Mouse (Mus musculus) CH12.LX (cell line): ENCODE measurements around the gene Agps. TPM values are rescaled to one million over a fixed set of nuclear protein-coding genes. Genes with fewer than 3 reads are reported as not detected.

Experiments used
- DNase-seq: peaks from one replicate; pipeline ENCODE4 v3.0.0-alpha.2; 2013; ENCODE audit errors: extremely low read depth
- H3K27ac ChIP-seq: 2 replicates; pipeline ENCODE4 v1.5.1; 2012; ENCODE audit warnings: low read depth, mild to moderate bottlenecking, control low read depth, moderate library complexity; ENCODE audit not compliant: insufficient read depth
- H3K27me3 ChIP-seq: replicated peaks from 2 replicates; pipeline ENCODE3; 2012; ENCODE audit warnings: inconsistent platforms
- H3K36me3 ChIP-seq, 2 experiments: replicated peaks in 1 of 2; 2 replicates each; pipeline versions ENCODE3 to v1.6.1; 2012; ENCODE audit warnings: inconsistent platforms in 1 of 2, low read length in 1 of 2, mild to moderate bottlenecking in 1 of 2, mixed read lengths in 1 of 2, moderate library complexity in 1 of 2; ENCODE audit not compliant: control insufficient read depth in 1 of 2, insufficient read depth in 1 of 2
- H3K4me1 ChIP-seq, 2 experiments: 2 replicates each; pipeline ENCODE4 v1.6.1; 2012; ENCODE audit warnings: inconsistent platforms in 1 of 2, moderate library complexity in 1 of 2; ENCODE audit not compliant: insufficient read depth in 2 of 2, control insufficient read depth in 1 of 2
- H3K4me2 ChIP-seq: 2 replicates; pipeline ENCODE4 v1.6.1; 2012; ENCODE audit warnings: low read depth, mild to moderate bottlenecking, control low read depth; ENCODE audit not compliant: poor library complexity, insufficient read depth, severe bottlenecking
- H3K4me3 ChIP-seq, 3 experiments: fragments of 150-350 bp in 1 of 3; sonication (generic) in 1 of 3; replicated peaks in 1 of 3; 2 replicates each; pipeline versions ENCODE3 to v1.5.1; 2011 to 2012; ENCODE audit warnings: low read depth in 2 of 3, low read length in 2 of 3, mild to moderate bottlenecking in 2 of 3, moderate library complexity in 2 of 3, control low read depth in 1 of 3, improper control_type of control experiment in 1 of 3, inconsistent platforms in 1 of 3, mixed read lengths in 1 of 3; ENCODE audit not compliant: poor library complexity in 1 of 3
- H3K79me2 ChIP-seq: replicated peaks from 2 replicates; pipeline ENCODE4 v1.6.1; 2012; ENCODE audit warnings: mild to moderate bottlenecking, moderate library complexity; ENCODE audit not compliant: control insufficient read depth, poor library complexity, insufficient read depth, severe bottlenecking; ENCODE audit errors: extremely low read depth
- H3K9ac ChIP-seq: 2 replicates; pipeline ENCODE4 v1.6.1; 2012; ENCODE audit warnings: low read depth, mild to moderate bottlenecking, control low read depth, moderate library complexity; ENCODE audit not compliant: insufficient read depth
- H3K9me3 ChIP-seq: replicated peaks from 2 replicates; pipeline ENCODE3; 2012; ENCODE audit warnings: low read length, inconsistent platforms, mixed read lengths
- CHD2 ChIP-seq: IDR thresholded peaks from 2 replicates; pipeline ENCODE4 v1.6.1; 2011; ENCODE audit warnings: low read length, improper control_type of control experiment
- CTCF ChIP-seq, 2 experiments: IDR thresholded peaks in 1 of 2; conservative IDR thresholded peaks in 1 of 2; 2 replicates each; pipeline ENCODE4 v1.5.1; 2011 to 2012; ENCODE audit warnings: low read depth in 2 of 2, low read length in 2 of 2, improper control_type of control experiment in 1 of 2, inconsistent platforms in 1 of 2, mild to moderate bottlenecking in 1 of 2, moderate library complexity in 1 of 2
- E2F4 ChIP-seq: IDR thresholded peaks from 2 replicates; pipeline ENCODE4 v1.6.1; 2011; ENCODE audit warnings: low read depth, low read length, improper control_type of control experiment; ENCODE audit not compliant: insufficient replicate concordance
- HCFC1 ChIP-seq: IDR thresholded peaks from 2 replicates; pipeline ENCODE4 v1.6.1; 2012; ENCODE audit warnings: low read depth, mild to moderate bottlenecking, inconsistent platforms, low read length, improper control_type of control experiment
- IRF4 ChIP-seq: IDR thresholded peaks from 2 replicates; pipeline ENCODE4 v1.6.1; 2014; ENCODE audit warnings: low read depth, mild to moderate bottlenecking, inconsistent platforms, low read length, improper control_type of control experiment
- JUN ChIP-seq: IDR thresholded peaks from 2 replicates; pipeline ENCODE4 v1.6.1; 2011; ENCODE audit warnings: low read depth, mild to moderate bottlenecking, low read length, improper control_type of control experiment, moderate library complexity; ENCODE audit not compliant: insufficient read depth
- KAT2A ChIP-seq: IDR thresholded peaks from 2 replicates; pipeline ENCODE4 v1.6.1; 2012; ENCODE audit warnings: low read length, improper control_type of control experiment, inconsistent platforms; ENCODE audit not compliant: insufficient replicate concordance
- MEF2A ChIP-seq: IDR thresholded peaks from 2 replicates; pipeline ENCODE4 v1.6.1; 2014; ENCODE audit warnings: low read depth, mild to moderate bottlenecking, inconsistent platforms, low read length, improper control_type of control experiment, borderline replicate concordance
- MXI1 ChIP-seq: IDR thresholded peaks from 2 replicates; pipeline ENCODE4 v1.6.1; 2011; ENCODE audit warnings: mild to moderate bottlenecking, low read depth, low read length, improper control_type of control experiment
- MYC ChIP-seq: IDR thresholded peaks from 2 replicates; pipeline ENCODE4 v1.6.1; 2011; ENCODE audit warnings: low read depth, mild to moderate bottlenecking, improper control_type of control experiment, low read length
- RAD21 ChIP-seq: IDR thresholded peaks from 2 replicates; pipeline ENCODE4 v1.6.1; 2011; ENCODE audit warnings: low read depth, mild to moderate bottlenecking, low read length, improper control_type of control experiment, moderate library complexity
- SIN3A ChIP-seq: IDR thresholded peaks from 2 replicates; pipeline ENCODE4 v1.6.1; 2012; ENCODE audit warnings: low read length, improper control_type of control experiment, inconsistent platforms
- TCF12 ChIP-seq: IDR thresholded peaks from 2 replicates; pipeline ENCODE4 v1.6.1; 2014; ENCODE audit warnings: low read depth, mild to moderate bottlenecking, inconsistent platforms, low read length, improper control_type of control experiment
- USF1 ChIP-seq: IDR thresholded peaks from 2 replicates; pipeline ENCODE4 v1.6.1; 2014; ENCODE audit warnings: low read depth, mild to moderate bottlenecking, inconsistent platforms, low read length, improper control_type of control experiment
- USF2 ChIP-seq: conservative IDR thresholded peaks from 2 replicates; pipeline ENCODE4 v1.6.1; 2011; ENCODE audit warnings: low read depth, low read length, improper control_type of control experiment
- ZNF384 ChIP-seq: IDR thresholded peaks from 2 replicates; pipeline ENCODE4 v1.6.1; 2012; ENCODE audit warnings: low read depth, low read length, improper control_type of control experiment, inconsistent platforms
- dilution Hi-C: fragments of 300-500 bp; cut with MboI; formaldehyde crosslinking; loops from 2 replicates; pipeline ENCODE4 v1.14.3; 2020; ENCODE audit warnings: low sequenced_read_pairs; ENCODE audit not compliant: extremely low pct_unique_long_range_greater_than_20kb, extremely low pct_ligation_motif_present
- in situ Hi-C: fragments of 300-500 bp; cut with MboI; formaldehyde crosslinking; loops from 3 replicates; pipeline ENCODE4 v1.14.3; 2019; ENCODE audit warnings: low sequenced_read_pairs, low pct_ligation_motif_present, low pct_unique_long_range_greater_than_20kb, mixed read lengths
- polyA plus RNA-seq: library from polyadenylated mRNA; unstranded; fragments of >175 nt; gene quantifications from 2 replicates; pipeline ENCODE4 v1.2.1, GENCODE M21; 2012; ENCODE audit warnings: low read depth; ENCODE audit not compliant: insufficient read length
- total RNA-seq, 2 experiments: library from RNA; depleted of rRNA; stranded (reverse); fragments of 300-350 nt in 1 of 2; fragments of >200 nt in 1 of 2; gene quantifications; 2 replicates each; pipeline ENCODE4 v1.2.3; 2012 to 2014

Gene Agps
- total and polyA plus RNA-seq, 3 experiments, result 38.6 to 67.7 (median 49.3) TPM

DNA sequence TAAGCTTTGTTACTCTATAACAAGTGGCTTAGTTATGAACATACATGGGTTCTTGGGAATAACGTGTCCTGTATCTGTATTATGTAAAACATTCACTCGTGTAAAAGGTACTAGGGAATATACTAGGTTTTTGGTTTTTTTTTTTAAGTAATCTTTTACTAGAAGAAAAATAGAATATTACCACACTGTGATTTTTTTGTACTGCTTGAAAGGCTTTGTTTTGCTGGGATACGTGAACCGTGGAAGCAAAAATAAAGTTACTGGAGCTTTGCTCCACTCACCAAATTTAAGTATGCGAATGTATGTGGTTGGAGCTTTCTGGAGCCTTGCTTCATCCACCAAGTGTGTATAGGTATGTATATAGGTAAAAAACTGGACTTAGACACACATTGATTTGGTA lies 24.5 kb upstream of the Agps start:
- DNase-seq, result no peak
- H3K36me3 ChIP-seq, result no peaks in the 10 kb centered on the region
- H3K27ac ChIP-seq, result no peak overlapping the region
- H3K79me2 ChIP-seq, result no peaks in the 10 kb centered on the region
- H3K4me2 ChIP-seq, result no peak overlapping the region
- TF ChIP-seq MYC (no peak), E2F4 (no peak), JUN (no peak), MXI1 (no peak), KAT2A (no peak), SIN3A (no peak), RAD21 (no peak), HCFC1 (no peak), MEF2A (no peak), IRF4 (no peak), CHD2 (no peak), TCF12 (no peak), ZNF384 (no peak), CTCF (conservative IDR thresholded peaks at IDR 0.05 in 1 of 2, IDR thresholded peaks at IDR 0.05 in 1 of 2; ENCODE audit: low read depth in 2 of 2, low read length in 2 of 2) (no peak), USF2 (no peak)
- dilution Hi-C loops, result no loop called here
- no peak overlapping the region for H3K4me3 ChIP-seq
- H3K27me3 ChIP-seq, result no peaks in the 10 kb centered on the region
- in situ Hi-C loops, result no loop called here
- no peak overlapping the region for H3K9ac ChIP-seq
- H3K9me3 ChIP-seq, result no peaks in the 10 kb centered on the region
- 0 out of 4 replicates have a peak, but pooled peaks cover 0 to 6% of the 10 kb centered on the region in 2 experiments for H3K4me1 ChIP-seq

DNA sequence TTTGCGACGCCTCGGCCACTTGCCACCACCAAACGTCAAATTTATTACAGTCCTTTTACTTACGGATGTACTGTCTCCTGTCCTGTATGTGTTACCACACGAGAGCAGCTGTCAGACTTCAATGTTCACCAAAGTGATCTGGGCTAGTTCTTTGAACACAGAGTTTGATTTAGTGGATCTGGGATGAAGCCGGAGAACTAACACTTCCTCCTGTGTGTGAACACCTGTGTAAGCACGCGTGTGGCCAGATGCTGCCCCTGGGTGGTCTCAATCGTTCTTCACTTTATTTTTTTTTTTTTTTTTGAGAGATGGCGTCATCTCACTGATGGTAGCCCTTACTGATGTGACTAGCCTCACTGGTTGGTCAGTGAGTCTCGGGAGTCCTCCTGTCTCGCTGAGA lies 17.1 kb upstream of the Agps start:
- no peak for DNase-seq
- no peak overlapping the region for H3K4me2 ChIP-seq
- H3K27me3 ChIP-seq, result no peaks in the 10 kb centered on the region
- H3K9me3 ChIP-seq, result no peaks in the 10 kb centered on the region
- H3K36me3 ChIP-seq, result no peaks in the 10 kb centered on the region
- TF ChIP-seq SIN3A (no peak), USF1 (no peak)
- no peaks in the 10 kb centered on the region for H3K79me2 ChIP-seq
- H3K9ac ChIP-seq, result no peak overlapping the region
- H3K4me1 ChIP-seq, result peaks cover 0 to 6% of the 10 kb centered on the region in 2 experiments; a peak in 2 of 4 replicates
- no peak overlapping the region for H3K4me3 ChIP-seq
- in situ Hi-C loops (no loop called here), dilution Hi-C loops (no loop called here)
- H3K27ac ChIP-seq, result no peak overlapping the region
